Mouse (Mus musculus): ENCODE data around the gene Cul3. TPM values are rescaled to one million over a fixed set of nuclear protein-coding genes. Genes with fewer than 3 reads are reported as not detected.
"Not testable (repeated sequence)": the region's sequence is repeated elsewhere in the genome, so short reads cannot be mapped to it uniquely, and the experiment has no call there.

The Cul3 gene
- polyA plus RNA-seq, 1 experiment from 2014 or later = 46.4 TPM

DNA sequence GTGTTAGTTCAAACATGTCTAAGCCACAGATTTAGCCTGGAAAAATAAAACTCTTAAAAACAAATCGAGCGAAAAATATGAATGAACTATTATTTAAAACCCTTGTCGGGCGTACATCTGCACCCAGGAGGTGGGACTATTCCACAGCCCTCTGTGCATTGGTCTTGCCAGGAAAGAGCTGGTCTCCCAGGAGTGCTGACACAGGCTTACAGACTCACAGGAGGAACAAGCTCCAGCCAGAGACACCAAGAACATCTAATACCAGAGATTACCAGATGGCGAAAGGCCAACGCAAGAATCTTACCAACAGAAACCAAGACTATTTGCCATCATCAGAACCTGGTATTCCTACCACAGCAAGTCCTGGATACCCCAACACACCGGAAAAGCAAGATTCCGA is 23.2 kb upstream of the Cul3 start:
- H3K9me3 ChIP-seq (ENCODE audit: control insufficient read depth, low read length) = no peaks in the 10 kb centered on the region
- no peak for ATAC-seq (ENCODE audit: insufficient number of reproducible peaks, insufficient read depth, low FRiP score, low read depth)
- H3K36me3 ChIP-seq (ENCODE audit: control insufficient read depth, insufficient read depth, low read length) = no peaks in the 10 kb centered on the region

DNA sequence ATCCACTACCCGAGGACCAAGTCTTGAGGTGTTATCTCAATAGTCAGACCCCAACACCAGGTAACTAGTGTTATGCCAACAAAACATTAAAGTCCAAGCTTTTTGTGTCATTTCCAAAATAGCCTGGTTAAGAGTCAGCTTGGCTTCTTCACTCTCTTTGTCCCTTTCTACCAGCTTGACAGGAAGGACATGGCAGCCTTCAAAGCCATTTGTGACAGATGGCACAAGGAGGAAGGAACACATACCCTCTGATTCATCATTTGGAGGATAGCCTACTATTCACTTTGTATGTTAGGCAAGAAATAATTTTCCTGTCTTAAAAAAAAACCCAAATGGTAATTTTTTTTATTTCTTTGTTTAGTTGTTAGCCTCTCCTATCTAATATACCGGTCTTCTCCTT is 22.7 kb upstream of the Cul3 start:
- H3K27ac ChIP-seq (replicated peaks in 1 of 2; ENCODE audit: control insufficient read depth in 1 of 2, insufficient read depth in 1 of 2, low read depth in 2 of 2, low read length in 2 of 2) = no peak overlapping the region
- H3K9ac ChIP-seq (ENCODE audit: low read length) = no peak overlapping the region
- WGBS = 70% methylated on average over 2 of the region's 2 CpGs
- H3K36me3 ChIP-seq (ENCODE audit: control insufficient read depth, insufficient read depth, low read length) = no peaks in the 10 kb centered on the region
- no peaks in the 10 kb centered on the region for H3K9me3 ChIP-seq (ENCODE audit: control insufficient read depth, low read length)
- no peak overlapping the region for H3K4me2 ChIP-seq (ENCODE audit: low read length)
- no peaks in the 10 kb centered on the region for H3K27me3 ChIP-seq (ENCODE audit: control insufficient read depth, insufficient read depth, low read length)
- H3K4me3 ChIP-seq (ENCODE audit: control insufficient read depth in 1 of 2, insufficient read depth in 1 of 2, low read depth in 1 of 2, low read length in 2 of 2) = no peak overlapping the region
- H3K4me1 ChIP-seq (ENCODE audit: control insufficient read depth in 2 of 2, insufficient read depth in 2 of 2, low read length in 2 of 2) = no peaks in the 10 kb centered on the region
- ATAC-seq (ENCODE audit: insufficient number of reproducible peaks, insufficient read depth, low FRiP score, low read depth) = no peak

More for the DNA sequence above, 23.2 kb upstream of the Cul3 start:
- Histone ChIP-seq H3K9ac (ENCODE audit: low read length) (no peak overlapping the region), H3K27ac (replicated peaks in 1 of 2; ENCODE audit: control insufficient read depth in 1 of 2, insufficient read depth in 1 of 2, low read depth in 2 of 2, low read length in 2 of 2) (no peak overlapping the region), H3K4me2 (ENCODE audit: low read length) (no peak overlapping the region), H3K27me3 (ENCODE audit: control insufficient read depth, insufficient read depth, low read length) (no peaks in the 10 kb centered on the region), H3K4me3 (ENCODE audit: control insufficient read depth in 1 of 2, insufficient read depth in 1 of 2, low read depth in 1 of 2, low read length in 2 of 2) (no peak overlapping the region), H3K4me1 (ENCODE audit: control insufficient read depth in 2 of 2, insufficient read depth in 2 of 2, low read length in 2 of 2) (no peaks in the 10 kb centered on the region)
- WGBS = 80% methylated on average over 8 of the region's 8 CpGs

DNA sequence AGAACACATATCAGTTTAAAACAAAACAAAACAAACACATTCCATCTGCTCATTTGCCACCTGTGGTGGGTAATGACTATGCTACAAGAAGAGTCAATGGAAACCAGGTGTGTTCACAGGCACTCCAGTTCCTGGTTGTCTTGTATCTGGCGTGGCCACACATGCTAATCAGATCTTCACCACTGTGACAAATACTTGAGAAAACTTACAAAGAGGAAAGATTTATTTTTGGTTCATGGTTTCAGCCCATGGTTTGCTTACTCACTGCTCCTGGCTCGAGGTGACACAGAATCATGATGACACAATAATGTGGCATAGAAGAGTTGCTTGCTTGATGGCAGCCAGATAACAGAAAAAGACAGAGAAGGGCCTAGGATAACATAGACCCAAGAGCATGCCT is 22.1 kb upstream of the Cul3 start:
- no peak overlapping the region for H3K27ac ChIP-seq (replicated peaks in 1 of 2; ENCODE audit: control insufficient read depth in 1 of 2, insufficient read depth in 1 of 2, low read depth in 2 of 2, low read length in 2 of 2)
- H3K27me3 ChIP-seq (ENCODE audit: control insufficient read depth, insufficient read depth, low read length) = no peaks in the 10 kb centered on the region
- H3K4me1 ChIP-seq (ENCODE audit: control insufficient read depth in 2 of 2, insufficient read depth in 2 of 2, low read length in 2 of 2) = no peaks in the 10 kb centered on the region
- WGBS = 53% methylated on average over 2 of the region's 2 CpGs
- no peak overlapping the region for H3K4me2 ChIP-seq (ENCODE audit: low read length)
- ATAC-seq (ENCODE audit: insufficient number of reproducible peaks, insufficient read depth, low FRiP score, low read depth) = no peak
- H3K36me3 ChIP-seq (ENCODE audit: control insufficient read depth, insufficient read depth, low read length) = no peaks in the 10 kb centered on the region
- no peak overlapping the region for H3K9ac ChIP-seq (ENCODE audit: low read length)
- no peak overlapping the region for H3K4me3 ChIP-seq (ENCODE audit: control insufficient read depth in 1 of 2, insufficient read depth in 1 of 2, low read depth in 1 of 2, low read length in 2 of 2)
- H3K9me3 ChIP-seq (ENCODE audit: control insufficient read depth, low read length) = no peaks in the 10 kb centered on the region

- 81% methylated on average over 2 of the region's 2 CpGs for WGBS
- not testable (repeated sequence) for H3K27ac ChIP-seq (replicated peaks in 1 of 2; ENCODE audit: control insufficient read depth in 1 of 2, insufficient read depth in 1 of 2, low read depth in 2 of 2, low read length in 2 of 2); H3K27me3 ChIP-seq (ENCODE audit: control insufficient read depth, insufficient read depth, low read length); H3K4me3 ChIP-seq (ENCODE audit: control insufficient read depth in 1 of 2, insufficient read depth in 1 of 2, low read depth in 1 of 2, low read length in 2 of 2); H3K9me3 ChIP-seq (ENCODE audit: control insufficient read depth, low read length); H3K4me1 ChIP-seq (ENCODE audit: control insufficient read depth in 2 of 2, insufficient read depth in 2 of 2, low read length in 2 of 2); H3K9ac ChIP-seq (ENCODE audit: low read length); H3K4me2 ChIP-seq (ENCODE audit: low read length); H3K36me3 ChIP-seq (ENCODE audit: control insufficient read depth, insufficient read depth, low read length); ATAC-seq (ENCODE audit: insufficient number of reproducible peaks, insufficient read depth, low FRiP score, low read depth)
These were observed 21.5 kb upstream of the Cul3 start for GRCm38 (mm10) chr1:80361771-80362170.

DNA sequence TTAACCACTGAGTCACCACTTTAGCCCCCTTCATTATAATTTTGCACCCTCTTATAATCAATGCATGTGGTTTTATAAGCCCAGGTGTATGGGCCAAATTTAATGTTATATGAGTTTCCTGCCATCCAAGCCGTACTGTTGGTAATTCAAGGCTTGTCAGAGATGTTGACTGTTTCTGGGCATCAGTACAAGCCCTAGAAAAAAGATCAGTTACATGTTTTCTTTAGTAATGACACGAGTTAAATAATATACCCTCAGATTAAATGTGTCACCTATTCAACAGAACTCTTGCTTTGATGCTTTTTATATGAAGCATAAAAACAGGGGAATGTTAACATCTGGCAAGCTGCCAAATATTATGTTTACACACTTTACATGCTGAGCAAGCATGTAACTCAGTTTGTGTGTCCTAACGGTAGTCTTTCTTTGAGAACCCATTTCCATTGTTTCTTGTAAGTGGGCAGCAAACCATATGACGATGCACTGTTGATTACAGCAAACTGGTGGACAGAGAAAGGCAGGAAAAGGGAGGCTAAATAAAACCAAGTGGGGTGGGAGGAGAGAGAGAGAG is 19.8 kb upstream of the Cul3 start:
- no peak overlapping the region for H3K27ac ChIP-seq (replicated peaks in 1 of 2; ENCODE audit: control insufficient read depth in 1 of 2, insufficient read depth in 1 of 2, low read depth in 2 of 2, low read length in 2 of 2)
- no peak for ATAC-seq (ENCODE audit: insufficient number of reproducible peaks, insufficient read depth, low FRiP score, low read depth)
- no peak overlapping the region for H3K9ac ChIP-seq (ENCODE audit: low read length)
- no peaks in the 10 kb centered on the region for H3K4me1 ChIP-seq (ENCODE audit: control insufficient read depth in 2 of 2, insufficient read depth in 2 of 2, low read length in 2 of 2)
- H3K36me3 ChIP-seq (ENCODE audit: control insufficient read depth, insufficient read depth, low read length) = no peaks in the 10 kb centered on the region
- no peak overlapping the region for H3K4me2 ChIP-seq (ENCODE audit: low read length)
- no peaks in the 10 kb centered on the region for H3K27me3 ChIP-seq (ENCODE audit: control insufficient read depth, insufficient read depth, low read length)
- H3K9me3 ChIP-seq (ENCODE audit: control insufficient read depth, low read length) = no peaks in the 10 kb centered on the region
- WGBS = 45% methylated on average over 4 of the region's 4 CpGs
- no peak overlapping the region for H3K4me3 ChIP-seq (ENCODE audit: control insufficient read depth in 1 of 2, insufficient read depth in 1 of 2, low read depth in 1 of 2, low read length in 2 of 2)

- 1% methylated on average over 37 of the region's 59 CpGs for WGBS
These were observed 232 bp downstream of the Cul3 start for GRCm38 (mm10) chr1:80340061-80340435.

DNA sequence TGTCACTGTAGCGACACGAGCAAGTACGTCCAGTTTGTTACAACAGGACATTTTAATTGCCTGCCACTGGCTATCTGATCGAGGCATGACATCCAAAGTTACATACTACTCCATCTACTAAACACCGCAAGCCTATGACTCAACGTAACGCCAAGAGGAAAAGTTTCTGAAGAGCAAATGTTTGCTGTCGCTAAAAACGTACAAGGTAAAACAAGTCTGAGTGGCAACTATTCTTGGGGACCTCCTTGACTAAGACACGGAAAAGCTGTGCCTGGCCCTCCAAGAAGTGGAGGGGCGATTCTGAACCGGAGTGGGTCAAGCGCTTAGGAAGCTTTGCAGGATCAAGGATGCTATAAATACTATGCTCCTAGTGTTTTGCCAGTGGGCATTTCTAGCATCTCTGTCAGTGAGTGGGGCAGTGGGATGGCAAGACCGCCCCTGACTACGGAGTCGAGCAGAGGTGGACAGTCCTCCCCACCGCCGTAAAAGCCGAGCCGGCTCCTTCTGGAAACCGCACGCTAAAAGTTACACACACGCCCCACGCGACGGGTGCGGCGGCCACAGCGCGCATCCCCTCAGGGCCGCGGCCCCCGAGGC is 757 bp downstream of the Cul3 start:
- peak overlapping the region; percentile 85 to 90 for H3K4me3 ChIP-seq (ENCODE audit: control insufficient read depth in 1 of 2, insufficient read depth in 1 of 2, low read depth in 1 of 2, low read length in 2 of 2)
- no peaks in the 10 kb centered on the region for H3K9me3 ChIP-seq (ENCODE audit: control insufficient read depth, low read length)
- peak overlapping the region; percentile 93 to 98 for H3K27ac ChIP-seq (replicated peaks in 1 of 2; ENCODE audit: control insufficient read depth in 1 of 2, insufficient read depth in 1 of 2, low read depth in 2 of 2, low read length in 2 of 2)
- H3K36me3 ChIP-seq (ENCODE audit: control insufficient read depth, insufficient read depth, low read length) = 0 out of 2 replicates have a peak, but pooled peaks cover 2% of the 10 kb centered on the region
- peak overlapping the region; percentile 86 for H3K4me2 ChIP-seq (ENCODE audit: low read length)
- no peak for ATAC-seq (ENCODE audit: insufficient number of reproducible peaks, insufficient read depth, low FRiP score, low read depth)
- peak overlapping the region; percentile 97 for H3K9ac ChIP-seq (ENCODE audit: low read length)
- under 1% methylated on average over 32 of the region's 33 CpGs for WGBS
- H3K27me3 ChIP-seq (ENCODE audit: control insufficient read depth, insufficient read depth, low read length) = no peaks in the 10 kb centered on the region
- peaks cover 0 to 28% of the 10 kb centered on the region in 2 experiments; a peak in 2 of 4 replicates for H3K4me1 ChIP-seq (ENCODE audit: control insufficient read depth in 2 of 2, insufficient read depth in 2 of 2, low read length in 2 of 2)

More at GRCm38 (mm10) chr1:80340061-80340435, 232 bp downstream of the Cul3 start:
- H3K27ac ChIP-seq (replicated peaks in 1 of 2; ENCODE audit: control insufficient read depth in 1 of 2, insufficient read depth in 1 of 2, low read depth in 2 of 2, low read length in 2 of 2) = peak overlapping the region; percentile 93 to 98
- peak overlapping the region; percentile 97 for H3K9ac ChIP-seq (ENCODE audit: low read length)
- no peaks in the 10 kb centered on the region for H3K9me3 ChIP-seq (ENCODE audit: control insufficient read depth, low read length)
- H3K36me3 ChIP-seq (ENCODE audit: control insufficient read depth, insufficient read depth, low read length) = 0 out of 2 replicates have a peak, but pooled peaks cover 2% of the 10 kb centered on the region
- no peaks in the 10 kb centered on the region for H3K27me3 ChIP-seq (ENCODE audit: control insufficient read depth, insufficient read depth, low read length)
- H3K4me2 ChIP-seq (ENCODE audit: low read length) = peak overlapping the region; percentile 86
- H3K4me1 ChIP-seq (ENCODE audit: control insufficient read depth in 2 of 2, insufficient read depth in 2 of 2, low read length in 2 of 2) = peaks cover 0 to 23% of the 10 kb centered on the region in 2 experiments; a peak in 2 of 4 replicates
- peak; percentile 41 for ATAC-seq (ENCODE audit: insufficient number of reproducible peaks, insufficient read depth, low FRiP score, low read depth)
- peak overlapping the region; percentile 85 to 90 for H3K4me3 ChIP-seq (ENCODE audit: control insufficient read depth in 1 of 2, insufficient read depth in 1 of 2, low read depth in 1 of 2, low read length in 2 of 2)
